25 mouse cellular contexts compared by ENCODE assay signal in genomic region chr12:99267732-99268131, GRCm38 (mm10).
A peak's percentile ranks its signal among the peaks of the same experiment; 100 is the strongest.
DNase-seq lines count a peak whose midpoint lies in the region; ATAC-seq and TF ChIP-seq lines count a peak whose summit lies in the region.
"Had no signal": no experiment of that assay in that cellular context is flagged by ENCODE, and none has a peak within 500 bp of the region (broad histone marks: within the 10 kb centered on the region; RNA-seq: fewer than 3 reads in every experiment).

No protein-coding gene starts in this region.

- no peaks in the 10 kb centered on the region for H3K36me3 ChIP-seq in lung, embryonic 16.5 days (ENCODE audit: control insufficient read depth, insufficient read depth, low read length)
- H3K36me3 ChIP-seq: embryonic facial prominence, embryonic 15.5 days; forebrain, embryonic 12.5 days; heart, embryonic 15.5 days; intestine, embryonic 15.5 days; midbrain, embryonic 12.5 days; neural tube, embryonic 15.5 days had no signal

- no peak for TF ChIP-seq CTCF in embryonic fibroblast, embryonic 13.5 days (IDR thresholded peaks at IDR 0.05; ENCODE audit: borderline replicate concordance, insufficient read depth, low read length)

- no peaks in the 10 kb centered on the region for H3K27me3 ChIP-seq in lung, embryonic 16.5 days (ENCODE audit: control insufficient read depth, insufficient read depth, low read depth, low read length)
- H3K27me3 ChIP-seq: embryonic facial prominence, embryonic 15.5 days; heart, embryonic 15.5 days; intestine, embryonic 15.5 days; limb, embryonic 15.5 days; midbrain, embryonic 12.5 days; neural tube, embryonic 15.5 days had no signal

- H3K9me3 ChIP-seq in lung, embryonic 16.5 days (ENCODE audit: control insufficient read depth, low read length) = peaks cover 2% of the 10 kb centered on the region; the same call in 1 of the 2 replicates
- H3K9me3 ChIP-seq: embryonic facial prominence, embryonic 15.5 days; forebrain, embryonic 12.5 days; heart, embryonic 15.5 days; hindbrain, embryonic 10.5 days; intestine, embryonic 15.5 days; limb, embryonic 15.5 days; midbrain, embryonic 12.5 days; neural tube, embryonic 15.5 days had no signal

- H3K9ac ChIP-seq in lung, embryonic 16.5 days (ENCODE audit: low read length) = no peak overlapping the region; the same call in 1 of the 2 replicates
- H3K9ac ChIP-seq: embryonic facial prominence, embryonic 15.5 days; forebrain, embryonic 12.5 days; heart, embryonic 15.5 days; intestine, embryonic 15.5 days; limb, embryonic 15.5 days; liver, embryonic 14.5 days; midbrain, embryonic 12.5 days; neural tube, embryonic 15.5 days had no signal

- H3K4me2 ChIP-seq in lung, embryonic 16.5 days (ENCODE audit: low read depth, low read length) = no peak overlapping the region
- H3K4me2 ChIP-seq: embryonic facial prominence, embryonic 15.5 days; forebrain, embryonic 12.5 days; heart, embryonic 15.5 days; intestine, embryonic 15.5 days; limb, embryonic 15.5 days; midbrain, embryonic 12.5 days; neural tube, embryonic 15.5 days had no signal

- H3K27ac ChIP-seq in embryonic fibroblast, embryonic 13.5 days (ENCODE audit: insufficient read depth, low read length) = peak overlapping the region; percentile 79
- H3K27ac ChIP-seq in lung, embryonic 16.5 days (ENCODE audit: low read length) = peak overlapping the region; percentile 54; the same call in 1 of the 2 replicates
- H3K27ac ChIP-seq: embryonic facial prominence, embryonic 15.5 days; forebrain, embryonic 12.5 days; heart, embryonic 15.5 days; hindbrain, embryonic 10.5 days; intestine, embryonic 15.5 days; left cerebral cortex, adult 2 months; limb, embryonic 15.5 days; liver, embryonic 14.5 days; midbrain, embryonic 12.5 days; neural tube, embryonic 15.5 days had no signal

- TF ChIP-seq POLR2A in embryonic fibroblast, embryonic 13.5 days (IDR thresholded peaks at IDR 0.05; ENCODE audit: low read depth, low read length) = no peak

- ATAC-seq in lung, embryonic 16.5 days (ENCODE audit: low read depth) = peak; percentile 62
- ATAC-seq: hindbrain, embryonic 16.5 days; intestine, embryonic 15.5 days had no signal

- intact Hi-C loops in heart, postnatal 25 days (cut with DNase I) = loop anchor here (5.0 kb wide), 1 partner anchor 125 kb away; no protein-coding TSS in a partner anchor

- peak; percentile 30 to 76 for DNase-seq in adrenal gland, adult (ENCODE audit: inconsistent age in 2 of 2, low spot score in 1 of 2)
- no peak for DNase-seq in adrenal gland, postnatal 4 days (ENCODE audit: low spot score in 2 of 2)
- peak; percentile 39 to 71 for DNase-seq in lung, postnatal 4 days
- no peak for DNase-seq in thymus, postnatal 36 days
- DNase-seq in ovary, postnatal 36 days (ENCODE audit: low spot score) = no peak
- DNase-seq in heart, postnatal 25 days (ENCODE audit: low spot score) = no peak
- DNase-seq: cerebellum, adult 9-10 months; gastrocnemius, postnatal 36 days; kidney, adult 9 months; kidney, postnatal 4 days; left cerebral cortex, postnatal 4 days; thymus, adult 18-20 months had no signal

- 51% methylated on average over 11 of the region's 11 CpGs for WGBS in lung, embryonic 16.5 days

- H3K4me1 ChIP-seq in embryonic fibroblast, embryonic 13.5 days (ENCODE audit: control insufficient read depth, insufficient read depth, low read length) = peaks cover 17% of the 10 kb centered on the region
- H3K4me1 ChIP-seq in lung, embryonic 16.5 days (replicated peaks; ENCODE audit: control insufficient read depth, insufficient read depth, low read length) = peaks cover 36% of the 10 kb centered on the region
- H3K4me1 ChIP-seq: limb, embryonic 15.5 days had no signal

- no peak overlapping the region for H3K4me3 ChIP-seq in embryonic fibroblast, embryonic 13.5 days (ENCODE audit: insufficient read depth, low read length)
- no peak overlapping the region for H3K4me3 ChIP-seq in lung, embryonic 16.5 days (ENCODE audit: low read length)
- H3K4me3 ChIP-seq: embryonic facial prominence, embryonic 15.5 days; forebrain, embryonic 12.5 days; heart, embryonic 15.5 days; hindbrain, embryonic 10.5 days; intestine, embryonic 15.5 days; left cerebral cortex, adult 2 months; limb, embryonic 15.5 days; midbrain, embryonic 12.5 days; neural tube, embryonic 15.5 days had no signal

Comparison
In these comparisons a context has a peak if more than half of its experiments do, and no peak if none do; other contexts are left out.
1. DNase-seq: peak in adrenal gland, adult (2 of 2) and lung, postnatal 4 days (2 of 2); none in adrenal gland, postnatal 4 days (0 of 2), thymus, postnatal 36 days (0 of 2), ovary, postnatal 36 days (single experiment) and heart, postnatal 25 days (single experiment).